Mouse (Mus musculus): ENCODE results near the gene Rprd1b. TPM values are rescaled to one million over a fixed set of nuclear protein-coding genes. Genes with fewer than 3 reads are reported as not detected.

The Rprd1b gene
- polyA plus RNA-seq (2015; fragmentation: Nextera tagmentation; extraction: Ambion mirVana): 35.1 and 36.7 TPM in 2 replicates

GRCm38 (mm10) chr2:158028354-158028863 lies at the start of gene Rprd1b, which contains the start of gene Tti1:
Gene Rprd1b, plus strand, starts transcription at chr2:158028497.
Gene Tti1, minus strand, starts transcription at chr2:158028433.

GRCm38 (mm10) chr2:158146223-158146622 lies 117.9 kb downstream of the Rprd1b start, which contains the start of gene Tgm2:
Gene Tgm2, minus strand, starts transcription at chr2:158146436.

Other genes with a start within 250 kb of the Rprd1b start
- gene Vstm2l, start 113.8 kb upstream of the Rprd1b start, polyA plus RNA-seq (2015; fragmentation: Nextera tagmentation; extraction: Ambion mirVana): not detected in 2 replicates
- gene Tti1, start 64 bp upstream of the Rprd1b start, polyA plus RNA-seq (2015; fragmentation: Nextera tagmentation; extraction: Ambion mirVana): 10.7 and 12.2 TPM in 2 replicates
- 75.5 and 78.5 TPM in 2 replicates for gene Tgm2, start 117.9 kb downstream of the Rprd1b start, polyA plus RNA-seq (2015; fragmentation: Nextera tagmentation; extraction: Ambion mirVana)
- 1.1 and 1.4 TPM in 2 replicates for gene D630003M21Rik, start 200.7 kb downstream of the Rprd1b start, polyA plus RNA-seq (2015; fragmentation: Nextera tagmentation; extraction: Ambion mirVana)
- gene Bpi, start 229.6 kb downstream of the Rprd1b start, polyA plus RNA-seq (2015; fragmentation: Nextera tagmentation; extraction: Ambion mirVana): not detected in 2 replicates